Mouse (Mus musculus) midbrain, embryonic 11.5 days (tissue): ENCODE measurements at regions not wholly inside any gene's neighbourhood (a gene's known extent, or its start where the extent isn't known, plus 50 kb on each side); places are given as distances from the start of the nearest gene placed in this dataset.

Source experiments
- ATAC-seq: fragments of 200-750 bp; cut with Nextera tagmentation; 2 replicates; pipeline ENCODE4 v1.8.0; 2017; ENCODE audit warnings: moderate TSS enrichment, moderate library complexity; ENCODE audit not compliant: low FRiP score
- DNase-seq: peaks from one replicate; pipeline ENCODE4 v3.0.0; 2015; ENCODE audit warnings: low spot score; ENCODE audit errors: missing footprints
- H3K27ac ChIP-seq: fragments of 300-500 bp; sonication (generic); 2 replicates; pipeline ENCODE4 v1.5.1; 2014; ENCODE audit warnings: low read depth, low read length
- H3K27me3 ChIP-seq: fragments of 300-500 bp; sonication (generic); 2 replicates; pipeline ENCODE4 v1.6.1; 2014; ENCODE audit warnings: mild to moderate bottlenecking, low read length, moderate library complexity, mixed read lengths; ENCODE audit not compliant: control insufficient read depth, insufficient read depth
- H3K36me3 ChIP-seq: fragments of 300-500 bp; sonication (generic); 2 replicates; pipeline ENCODE4 v1.6.1; 2014; ENCODE audit warnings: mild to moderate bottlenecking, low read length, moderate library complexity, mixed read lengths; ENCODE audit not compliant: control insufficient read depth, insufficient read depth
- H3K4me1 ChIP-seq: fragments of 300-500 bp; sonication (generic); 2 replicates; pipeline ENCODE4 v1.6.1; 2014; ENCODE audit warnings: low read length; ENCODE audit not compliant: control insufficient read depth, insufficient read depth
- H3K4me2 ChIP-seq: fragments of 300-500 bp; sonication (generic); 2 replicates; pipeline ENCODE4 v1.6.1; 2014; ENCODE audit warnings: mild to moderate bottlenecking, moderate library complexity
- H3K4me3 ChIP-seq: fragments of 300-500 bp; sonication (generic); 2 replicates; pipeline ENCODE4 v1.5.1; 2014; ENCODE audit warnings: low read depth, low read length
- H3K9ac ChIP-seq: fragments of 300-500 bp; sonication (generic); 2 replicates; pipeline ENCODE4 v1.6.1; 2014; ENCODE audit warnings: low read length
- H3K9me3 ChIP-seq: fragments of 300-500 bp; sonication (generic); 2 replicates; pipeline ENCODE4 v1.6.1; 2016; ENCODE audit warnings: low read length; ENCODE audit not compliant: control insufficient read depth
- WGBS: fragments of 180-500 bp; shearing (Covaris S2); extraction: QIAGEN DNeasy Blood & Tissue Kit; methylation state at CpG from one replicate; pipeline ENCODE4 v1.1.7; 2014; 5-methylcytosine and 5-hydroxymethylcytosine counted together

DNA sequence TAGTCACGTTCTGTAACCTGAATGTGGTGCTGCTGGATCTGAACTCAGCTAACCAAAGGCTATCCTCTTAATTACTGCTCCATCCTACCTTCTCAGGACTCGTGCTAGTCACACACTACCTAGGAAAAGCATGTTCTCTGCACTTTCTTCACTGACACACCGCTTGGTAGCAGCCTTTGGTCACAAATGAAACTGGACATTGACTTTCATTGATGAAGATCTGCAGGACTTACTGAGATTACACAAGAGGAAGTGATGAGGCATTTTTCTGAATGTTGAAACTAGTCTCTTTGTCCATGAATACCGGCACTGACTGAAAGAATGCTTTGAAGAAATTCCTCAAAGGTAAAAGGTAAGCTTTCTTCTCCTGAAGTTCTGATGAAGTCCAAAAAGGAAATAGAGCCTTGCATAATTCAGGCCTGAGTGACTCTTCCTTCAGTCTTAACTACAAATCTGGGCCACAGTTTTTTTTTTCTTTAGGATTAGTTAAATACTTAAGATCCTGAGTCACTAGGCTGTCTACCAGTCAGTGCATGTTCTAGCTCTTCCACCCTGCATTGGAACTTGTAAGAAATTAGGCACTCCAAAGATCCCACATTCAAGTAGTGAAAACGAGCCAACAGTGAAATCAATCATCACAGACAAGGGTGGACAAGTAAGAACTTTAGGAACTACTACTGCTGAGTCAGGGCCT is 531.0 kb upstream of the A1bg start:
- no peak overlapping the region for H3K27ac ChIP-seq
- H3K9me3 ChIP-seq, result no peaks in the 10 kb centered on the region
- 76% methylated on average over 5 of the region's 5 CpGs for WGBS
- no peak overlapping the region for H3K9ac ChIP-seq
- no peak overlapping the region for H3K4me2 ChIP-seq
- H3K4me3 ChIP-seq, result no peak overlapping the region
- ATAC-seq (no peak), DNase-seq (no peak)
- no peaks in the 10 kb centered on the region for H3K27me3 ChIP-seq
- H3K4me1 ChIP-seq, result no peaks in the 10 kb centered on the region
- no peaks in the 10 kb centered on the region for H3K36me3 ChIP-seq

DNA sequence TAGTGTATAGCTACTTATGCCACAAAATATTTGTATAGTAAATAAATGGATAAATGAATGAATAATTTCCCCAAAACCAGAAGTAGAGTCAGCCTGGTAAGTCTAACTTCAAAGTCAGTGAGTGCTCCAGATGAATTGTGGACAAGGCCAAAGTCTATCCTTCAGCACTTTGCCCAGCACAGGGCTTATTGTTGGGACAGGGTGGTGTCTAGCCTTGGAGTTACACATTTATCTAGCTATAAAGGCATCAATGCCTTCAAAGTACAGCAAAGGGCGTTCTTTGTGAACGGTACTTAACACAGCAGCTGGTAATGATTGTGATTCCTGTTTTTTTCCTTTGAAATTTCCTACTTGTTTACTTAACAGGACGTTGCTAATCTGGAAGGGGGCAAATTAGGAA is 527.4 kb upstream of the A1bg start:
- Histone ChIP-seq H3K4me1 (no peaks in the 10 kb centered on the region), H3K36me3 (no peaks in the 10 kb centered on the region), H3K9me3 (no peaks in the 10 kb centered on the region), H3K4me3 (no peak overlapping the region), H3K27ac (no peak overlapping the region), H3K4me2 (no peak overlapping the region), H3K27me3 (no peaks in the 10 kb centered on the region), H3K9ac (no peak overlapping the region)
- DNase-seq, result no peak
- 57% methylated on average over 3 of the region's 3 CpGs for WGBS
- no peak for ATAC-seq

DNA sequence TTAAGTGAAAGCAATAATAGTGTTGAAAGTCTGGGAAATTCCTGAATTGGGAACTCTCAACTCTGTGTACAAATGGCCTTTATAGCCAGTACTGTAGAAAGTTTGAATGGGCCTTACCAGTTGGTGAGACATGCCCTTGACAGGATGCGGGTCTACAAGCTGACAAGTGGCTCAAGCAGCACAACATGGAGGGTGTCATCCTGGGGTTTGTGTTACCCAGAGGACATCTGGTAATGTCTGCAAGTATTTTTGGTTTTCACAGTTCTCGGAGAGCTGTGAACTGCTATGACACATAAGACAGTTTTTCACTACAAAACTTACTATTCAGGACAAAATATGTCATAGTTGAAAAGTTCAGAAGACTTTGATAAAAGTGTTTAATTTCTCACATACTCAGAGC is 525.7 kb upstream of the A1bg start:
- H3K4me1 ChIP-seq, result no peaks in the 10 kb centered on the region
- no peak overlapping the region for H3K27ac ChIP-seq

GRCm38 (mm10) chr15:61446053-61446840 is 523.4 kb upstream of the A1bg start:
- H3K4me3 ChIP-seq, result no peak overlapping the region
- ATAC-seq, result no peak
- no peak overlapping the region for H3K27ac ChIP-seq
- H3K9me3 ChIP-seq, result no peaks in the 10 kb centered on the region
- H3K4me2 ChIP-seq, result no peak overlapping the region
- no peaks in the 10 kb centered on the region for H3K27me3 ChIP-seq
- H3K4me1 ChIP-seq, result no peaks in the 10 kb centered on the region
- no peak for DNase-seq
- WGBS, result 89% methylated on average over 4 of the region's 4 CpGs
- no peaks in the 10 kb centered on the region for H3K36me3 ChIP-seq
- no peak overlapping the region for H3K9ac ChIP-seq

More for the DNA sequence above, 525.7 kb upstream of the A1bg start:
- Histone ChIP-seq H3K9ac (no peak overlapping the region), H3K4me3 (no peak overlapping the region), H3K27me3 (no peaks in the 10 kb centered on the region), H3K4me2 (no peak overlapping the region), H3K9me3 (no peaks in the 10 kb centered on the region), H3K36me3 (no peaks in the 10 kb centered on the region)
- no peak for ATAC-seq
- no peak for DNase-seq
- WGBS, result 93% methylated on average over 2 of the region's 2 CpGs

- Histone ChIP-seq H3K9ac (no peak overlapping the region), H3K27ac (no peak overlapping the region), H3K4me2 (no peak overlapping the region), H3K9me3 (no peaks in the 10 kb centered on the region), H3K4me1 (no peaks in the 10 kb centered on the region), H3K4me3 (no peak overlapping the region), H3K27me3 (no peaks in the 10 kb centered on the region), H3K36me3 (no peaks in the 10 kb centered on the region)
- no peak for ATAC-seq
- WGBS, result 85% methylated on average over 4 of the region's 4 CpGs
- DNase-seq, result no peak
These were observed 519.1 kb upstream of the A1bg start for GRCm38 (mm10) chr15:61441734-61442398.

DNA sequence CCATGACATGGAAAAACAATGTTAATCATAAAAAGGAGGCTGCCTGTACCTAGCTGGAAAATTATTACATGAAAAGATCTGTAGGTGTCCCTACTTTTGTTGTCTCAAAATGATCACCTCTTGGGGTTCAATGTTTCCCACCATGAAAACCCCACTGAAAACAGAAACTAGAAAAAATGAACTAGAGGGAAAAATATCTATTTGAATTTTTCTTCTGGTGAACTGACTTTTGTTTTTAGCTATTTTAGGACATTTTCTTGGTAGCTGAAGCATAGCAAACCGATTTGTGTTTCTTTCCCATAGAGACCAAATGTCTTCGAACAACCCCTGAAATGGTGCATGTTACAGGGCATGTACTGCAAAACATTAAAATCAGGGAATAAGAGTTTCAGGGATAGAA is 518.2 kb upstream of the A1bg start:
- Histone ChIP-seq H3K4me1 (no peaks in the 10 kb centered on the region), H3K9me3 (no peaks in the 10 kb centered on the region), H3K4me3 (no peak overlapping the region), H3K9ac (no peak overlapping the region), H3K36me3 (no peaks in the 10 kb centered on the region), H3K27me3 (no peaks in the 10 kb centered on the region), H3K4me2 (no peak overlapping the region), H3K27ac (no peak overlapping the region)
- WGBS, result 79% methylated on average over 2 of the region's 2 CpGs
- DNase-seq (no peak), ATAC-seq (no peak)

DNA sequence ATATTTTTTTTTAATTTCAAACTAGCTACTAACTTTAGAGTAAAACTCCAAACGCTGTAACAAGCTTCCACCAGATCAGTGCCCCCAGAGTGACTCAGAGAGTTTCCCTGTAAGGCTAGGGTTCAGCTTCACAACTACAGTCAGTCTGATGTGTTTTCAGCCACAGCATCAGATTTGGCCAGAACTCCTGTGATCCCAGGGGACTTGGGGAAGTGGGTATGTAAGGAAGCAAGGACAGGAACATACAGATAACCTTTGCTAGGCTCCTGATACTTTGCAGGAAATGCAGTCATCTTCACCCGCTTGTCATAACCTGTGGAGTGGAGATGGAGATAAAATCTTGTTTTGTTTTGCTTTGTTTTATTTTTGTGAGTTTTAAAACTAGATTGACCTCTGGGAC is 517.5 kb upstream of the A1bg start:
- Histone ChIP-seq H3K4me3 (no peak overlapping the region), H3K36me3 (no peaks in the 10 kb centered on the region), H3K4me2 (no peak overlapping the region), H3K27ac (no peak overlapping the region), H3K27me3 (no peaks in the 10 kb centered on the region), H3K9me3 (no peaks in the 10 kb centered on the region), H3K9ac (no peak overlapping the region), H3K4me1 (no peaks in the 10 kb centered on the region)
- WGBS, result 83% methylated on average over 2 of the region's 2 CpGs
- ATAC-seq (no peak), DNase-seq (no peak)

- no peaks in the 10 kb centered on the region for H3K36me3 ChIP-seq
- no peak for DNase-seq
- H3K9me3 ChIP-seq, result no peaks in the 10 kb centered on the region
- H3K27me3 ChIP-seq, result no peaks in the 10 kb centered on the region
- WGBS, result 95% methylated on average over 2 of the region's 2 CpGs
- no peak overlapping the region for H3K4me2 ChIP-seq
- H3K27ac ChIP-seq, result no peak overlapping the region
- no peak overlapping the region for H3K9ac ChIP-seq
- H3K4me3 ChIP-seq, result no peak overlapping the region
- ATAC-seq, result no peak
- no peaks in the 10 kb centered on the region for H3K4me1 ChIP-seq
These were observed 516.9 kb upstream of the A1bg start for GRCm38 (mm10) chr15:61439623-61440170.
